Mouse (Mus musculus): ENCODE results near the gene Vsig8.

Gene Vsig8

GRCm38 (mm10) chr1:172555638-172556037 is at the start of gene Vsig8:
Gene Vsig8, plus strand, starts transcription at chr1:172555938.
- no peak for DNase-seq (ENCODE audit: low spot score in 2 of 2)

DNA sequence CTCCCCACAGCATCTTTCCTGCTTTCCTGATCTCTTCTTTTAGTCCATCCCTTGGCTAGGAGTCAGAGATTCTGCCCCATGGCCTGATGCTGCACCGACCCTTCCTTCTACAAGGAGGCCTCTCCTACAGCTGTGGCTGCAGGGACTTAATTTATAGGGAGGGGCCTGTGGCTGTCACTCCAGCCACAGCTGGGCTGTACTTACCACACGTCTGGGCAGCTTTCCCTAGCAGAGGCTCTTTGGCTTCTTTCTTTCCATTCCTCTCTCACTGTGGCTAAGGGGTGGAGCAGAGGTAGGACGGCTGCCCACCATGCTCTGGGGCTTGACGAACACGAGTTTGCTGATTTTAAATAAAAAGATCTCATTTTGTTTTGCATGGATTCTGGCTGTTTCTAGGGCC is 48.7 kb upstream of the Vsig8 start:
- no peak for DNase-seq (ENCODE audit: low spot score in 2 of 2)

GRCm38 (mm10) chr1:172507701-172508100 is 48.0 kb upstream of the Vsig8 start:
- DNase-seq (ENCODE audit: low spot score in 2 of 2): no peak

- DNase-seq (ENCODE audit: low spot score in 2 of 2): no peak
These were observed 47.6 kb upstream of the Vsig8 start for GRCm38 (mm10) chr1:172508172-172508571.

DNA sequence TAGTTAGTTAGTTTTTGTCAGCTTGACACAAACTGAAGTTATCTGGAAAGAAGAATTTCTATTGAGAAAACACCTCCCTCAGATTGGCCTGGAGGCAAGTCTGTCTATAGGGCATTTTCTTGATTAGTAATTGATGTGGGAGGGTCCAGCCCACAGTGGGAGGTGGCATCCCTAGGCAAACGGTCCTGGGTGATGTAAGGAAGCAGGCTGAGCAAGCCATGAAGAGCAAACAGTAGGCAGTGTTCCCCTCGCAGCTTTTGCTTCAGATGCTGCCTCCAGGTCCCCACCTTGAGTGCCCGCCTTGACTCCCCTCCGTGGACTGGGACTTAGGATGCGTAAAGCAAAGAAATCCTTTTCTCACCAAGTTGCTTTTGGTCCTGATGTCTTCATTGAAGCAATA is 46.5 kb upstream of the Vsig8 start:
- DNase-seq (ENCODE audit: low spot score in 2 of 2): no peak

DNA sequence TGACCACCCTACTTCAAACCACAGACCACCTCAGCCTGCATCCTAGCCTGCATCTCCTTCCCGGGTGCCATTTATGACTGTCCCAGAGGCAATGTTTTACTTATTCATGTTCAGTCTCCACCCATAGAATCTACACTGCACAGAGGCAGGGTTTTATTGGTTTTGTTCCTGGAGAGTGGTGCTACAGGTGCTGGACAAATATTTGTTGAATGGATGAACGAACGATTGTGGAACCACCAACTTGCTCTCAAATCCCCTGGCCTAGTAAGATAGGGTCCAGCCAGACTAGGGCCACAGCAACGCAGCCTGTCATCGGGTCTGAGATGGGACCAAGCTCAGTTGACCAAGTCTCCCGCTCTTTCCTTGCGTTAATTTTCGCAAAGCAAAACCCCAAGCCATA is 45.8 kb upstream of the Vsig8 start:
- DNase-seq (ENCODE audit: low spot score in 2 of 2): no peak

- no peak for DNase-seq (ENCODE audit: low spot score in 2 of 2)
These were observed 45.2 kb upstream of the Vsig8 start for GRCm38 (mm10) chr1:172510421-172510972.

- DNase-seq (ENCODE audit: low spot score in 2 of 2): no peak
These were observed 42.8 kb upstream of the Vsig8 start for GRCm38 (mm10) chr1:172512962-172513361.

GRCm38 (mm10) chr1:172513525-172514212 is 42.1 kb upstream of the Vsig8 start:
- no peak for DNase-seq (ENCODE audit: low spot score in 2 of 2)

DNA sequence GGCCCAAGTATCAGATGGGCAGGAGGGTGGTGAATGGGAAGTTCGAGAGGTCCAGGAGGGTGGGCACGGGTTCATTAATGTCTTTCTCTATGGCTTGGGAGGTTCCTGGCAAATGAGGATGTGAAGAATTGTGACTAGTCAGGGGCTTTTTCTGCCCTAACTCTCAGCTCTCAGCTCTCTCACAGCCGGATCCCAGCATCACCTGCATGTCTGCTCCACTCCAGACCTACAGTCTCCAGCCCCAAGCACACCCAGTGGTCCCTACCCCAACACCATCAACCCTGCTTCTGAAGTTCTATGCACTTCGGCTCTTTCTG is 41.6 kb upstream of the Vsig8 start:
- DNase-seq (ENCODE audit: low spot score in 2 of 2): no peak

GRCm38 (mm10) chr1:172514551-172515268 is 41.0 kb upstream of the Vsig8 start:
- no peak for DNase-seq (ENCODE audit: low spot score in 2 of 2)

GRCm38 (mm10) chr1:172515396-172515795 is 40.3 kb upstream of the Vsig8 start:
- no peak for DNase-seq (ENCODE audit: low spot score in 2 of 2)

DNA sequence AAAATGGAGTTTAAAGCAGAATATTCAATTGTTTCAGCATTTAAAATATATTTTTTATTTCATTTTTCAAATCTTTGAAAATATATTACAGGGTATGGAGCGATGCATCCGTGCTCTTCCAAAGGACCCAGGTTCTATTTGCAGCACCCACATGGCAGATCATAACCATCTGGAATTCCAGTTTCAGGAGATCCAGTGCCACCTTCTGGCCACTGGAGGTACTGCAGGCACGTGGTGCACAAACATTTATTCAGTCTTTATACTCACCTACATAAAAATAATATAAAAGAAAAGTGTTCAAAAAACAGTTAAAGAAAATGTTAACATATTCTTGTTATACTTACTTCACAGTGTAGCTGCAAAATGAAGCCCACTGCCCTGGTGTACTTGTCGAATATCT is 37.7 kb upstream of the Vsig8 start:
- DNase-seq (ENCODE audit: low spot score in 2 of 2): no peak

GRCm38 (mm10) chr1:172519644-172520043 is 36.1 kb upstream of the Vsig8 start:
- DNase-seq (ENCODE audit: low spot score in 2 of 2): no peak

DNA sequence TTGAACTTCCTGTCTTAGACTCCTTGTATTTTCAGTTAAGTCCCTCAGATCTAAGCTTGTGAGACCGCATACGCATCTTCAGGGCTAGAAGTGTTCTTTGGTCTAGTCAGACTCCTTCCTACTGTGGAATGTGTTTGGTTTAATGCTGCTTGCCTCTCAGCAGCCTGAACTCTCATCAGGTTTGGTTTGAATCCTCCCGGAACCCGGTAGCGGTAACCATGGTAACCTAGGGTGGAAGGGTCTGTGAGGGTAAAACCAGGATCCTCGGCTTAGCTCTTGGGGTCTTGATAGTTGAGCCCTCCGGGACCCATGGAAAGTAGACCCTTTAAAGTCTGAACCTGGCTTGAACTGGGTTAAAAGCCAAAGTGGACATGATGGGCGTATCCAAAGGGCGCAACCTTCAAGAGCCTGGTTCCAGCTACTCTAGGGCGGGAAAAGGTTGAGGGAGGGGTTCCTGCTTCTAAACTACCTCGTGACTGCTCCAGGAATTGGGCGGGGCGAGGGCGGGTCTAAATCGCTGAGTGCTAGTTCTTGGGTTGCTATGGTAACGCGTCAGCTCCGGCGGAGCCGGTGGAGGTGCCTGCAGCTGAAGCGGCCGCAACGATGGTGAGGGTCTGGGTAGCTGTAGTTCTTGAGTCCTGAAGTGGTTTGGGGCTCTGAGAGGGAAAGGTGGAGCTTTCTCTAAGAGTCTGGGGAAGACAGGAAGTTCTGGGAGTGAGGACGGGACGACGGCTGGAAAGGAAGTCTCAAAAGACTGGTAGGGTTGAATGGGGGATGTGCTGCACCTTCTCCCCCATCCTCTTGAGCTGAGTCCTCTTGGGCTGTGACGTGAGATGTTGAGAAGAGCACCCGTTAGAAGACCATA is 34.9 kb upstream of the Vsig8 start, which contains the start of gene Cfap45:
Gene Cfap45, plus strand, starts transcription at position 226 of the 865 bp plus-strand sequence.
- DNase-seq (ENCODE audit: low spot score in 2 of 2): peak; percentile 49 to 74

DNA sequence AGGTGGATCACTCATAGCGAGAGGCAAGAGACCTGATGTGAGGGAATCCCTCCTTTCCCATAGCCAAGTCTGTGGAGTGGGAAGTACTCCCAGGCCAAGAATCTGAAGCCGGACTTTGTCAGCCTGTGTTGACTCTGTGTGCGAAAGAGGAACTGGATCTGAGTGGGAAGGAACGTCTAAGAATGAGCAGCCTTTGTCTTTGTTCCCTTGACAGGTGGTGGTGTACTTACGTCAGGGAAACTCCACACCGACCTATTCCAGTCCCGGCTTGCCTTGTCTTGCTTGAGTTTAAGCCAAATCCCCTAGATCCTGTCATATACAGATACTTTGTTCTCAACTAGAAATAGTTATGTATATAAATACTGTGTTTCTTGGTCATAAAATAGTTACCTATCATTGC is 33.2 kb upstream of the Vsig8 start:
- DNase-seq (ENCODE audit: low spot score in 2 of 2): no peak

- DNase-seq (ENCODE audit: low spot score in 2 of 2): no peak
These were observed 32.0 kb upstream of the Vsig8 start for GRCm38 (mm10) chr1:172523699-172524101.

GRCm38 (mm10) chr1:172525027-172525764 is 30.5 kb upstream of the Vsig8 start:
- DNase-seq (ENCODE audit: low spot score in 2 of 2): no peak

DNA sequence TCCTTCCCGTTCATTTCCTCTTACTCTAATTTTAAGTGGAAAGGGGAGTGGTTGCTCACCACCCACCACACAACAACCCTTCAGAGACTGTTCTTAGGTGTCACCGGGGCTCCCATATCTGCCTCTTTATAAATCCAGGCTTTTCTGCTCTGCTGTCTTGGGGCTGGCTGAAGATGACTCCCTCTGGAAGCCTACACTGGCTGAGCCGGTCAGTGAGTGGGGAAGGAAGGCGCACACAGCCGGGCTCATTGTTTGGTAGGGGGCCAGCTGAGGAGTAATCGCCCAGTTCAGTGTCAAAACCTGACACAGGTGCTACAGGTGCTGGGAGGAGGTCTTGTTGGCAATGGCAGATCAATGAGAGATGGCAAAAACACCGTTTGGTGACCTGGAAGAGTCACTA is 29.8 kb upstream of the Vsig8 start:
- no peak for DNase-seq (ENCODE audit: low spot score in 2 of 2)

GRCm38 (mm10) chr1:172526380-172527081 is 29.2 kb upstream of the Vsig8 start:
- no peak for DNase-seq (ENCODE audit: low spot score in 2 of 2)

GRCm38 (mm10) chr1:172527431-172527830 is 28.3 kb upstream of the Vsig8 start:
- no peak for DNase-seq (ENCODE audit: low spot score in 2 of 2)
